Mouse (Mus musculus) leukemia stem cell, adult 10-12 weeks (primary cell): ENCODE measurements around the gene Chml. TPM values are rescaled to one million over a fixed set of nuclear protein-coding genes. Genes with fewer than 3 reads are reported as not detected.

ENCODE experiments used
- polyA plus RNA-seq: library from polyadenylated mRNA; stranded (reverse); fragments of >175 nt; gene quantifications from 2 replicates; pipeline ENCODE4 v1.2.3, GENCODE M21; 2012; ENCODE audit warnings: low replicate concordance

Chml gene
- polyA plus RNA-seq, result 26.6 and 28.9 TPM in 2 replicates

DNA sequence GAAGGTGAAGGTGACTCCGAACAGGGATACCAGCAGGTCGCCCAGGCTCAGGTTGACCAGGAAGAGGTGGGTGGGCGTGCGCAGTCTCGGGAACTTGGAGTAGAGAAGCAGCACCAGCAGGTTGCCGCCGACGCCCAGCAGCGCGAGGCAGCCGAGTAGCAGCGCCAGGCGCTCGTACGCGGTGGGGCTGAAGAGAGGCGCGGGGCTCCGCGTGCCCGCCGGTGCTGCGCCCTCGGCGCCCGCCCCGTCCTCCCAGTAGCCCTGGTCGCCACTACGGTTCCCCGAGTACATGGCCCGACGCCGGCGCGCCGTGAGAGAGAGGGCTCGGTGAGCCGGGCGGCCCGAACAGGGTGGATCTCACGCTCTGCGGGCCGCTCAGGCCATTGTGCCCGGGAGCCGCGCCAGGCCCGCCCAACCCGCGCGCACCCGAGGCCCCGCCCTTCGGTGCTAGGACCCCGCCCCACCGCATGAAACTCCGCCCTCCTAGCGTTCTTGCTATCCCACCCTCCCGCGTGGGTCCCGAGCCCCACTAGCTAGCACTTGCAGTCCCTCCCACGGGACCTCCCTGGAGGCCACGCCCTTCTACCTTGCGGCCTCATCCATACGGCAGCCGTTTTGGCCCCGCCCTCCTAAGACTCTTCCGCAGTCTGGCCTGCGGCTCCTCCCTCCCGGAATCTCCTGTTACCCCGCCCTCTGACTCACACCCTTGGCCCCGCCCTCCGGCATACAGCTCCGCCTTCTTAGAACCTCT lies at the start of gene Chml, which contains the start of gene Opn3:
TSS of gene Chml (minus strand) at position 656 of the 751 bp plus-strand sequence.
TSS of gene Opn3 (minus strand) at position 531 of the 751 bp plus-strand sequence.

DNA sequence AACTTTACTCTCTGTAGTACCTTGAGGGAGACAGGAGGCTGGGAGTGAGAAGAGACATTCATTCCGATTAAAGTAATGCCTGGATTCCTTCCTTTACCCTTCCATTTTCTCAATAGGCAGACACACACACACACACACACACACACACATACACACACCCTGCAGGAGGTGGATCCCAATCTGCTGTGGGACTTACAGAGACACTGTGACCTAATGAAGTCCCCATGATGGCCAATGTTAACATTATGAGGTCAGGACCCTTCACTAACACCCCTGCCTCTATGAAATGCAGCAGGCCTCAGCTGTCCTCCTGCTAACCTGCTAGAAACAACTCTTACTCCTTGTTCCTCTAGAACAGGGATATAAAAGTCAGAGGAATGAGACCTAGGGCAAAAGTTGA lies 5.6 kb upstream of the Chml start, which contains the start of gene Wdr64:
TSS of gene Wdr64 (plus strand) at position 301 of the 400 bp plus-strand sequence.

Other genes with a start within 250 kb of the Chml start
- gene Rgs7, start 200.4 kb downstream of the Chml start, polyA plus RNA-seq, result not detected in 2 replicates
- gene Kmo, start 72.5 kb downstream of the Chml start, polyA plus RNA-seq, result 0.24 and 0.74 TPM in 2 replicates
- 14.9 and 29.9 TPM in 2 replicates for gene Fh1, start 67.3 kb downstream of the Chml start, polyA plus RNA-seq
- gene Opn3, start 125 bp downstream of the Chml start, polyA plus RNA-seq, result 1.1 and 1.9 TPM in 2 replicates
- gene Wdr64, start 5.7 kb upstream of the Chml start, polyA plus RNA-seq, result not detected in 2 replicates
- 0.73 and 1.2 TPM in 2 replicates for gene Exo1, start 187.7 kb upstream of the Chml start, polyA plus RNA-seq
- not detected in 2 replicates for gene Gm38100, start 227.4 kb upstream of the Chml start, polyA plus RNA-seq